Mouse (Mus musculus): ENCODE measurements at regions not wholly inside any gene's neighbourhood (a gene's known extent, or its start where the extent isn't known, plus 50 kb on each side); places are given as distances from the start of the nearest gene placed in this dataset.
A peak's percentile ranks its signal among the peaks of the same experiment; 100 is the strongest.

GRCm38 (mm10) chr17:15981558-15981957 lies 150.7 kb upstream of the Rgmb start:
- no peak for DNase-seq (ENCODE audit: extremely low spot score, low spot score)

- peak; percentile 39 for DNase-seq (ENCODE audit: extremely low spot score, low spot score)
Measured at GRCm38 (mm10) chr17:15977374-15978031, 146.7 kb upstream of the Rgmb start.

GRCm38 (mm10) chr17:15971351-15971685 lies 140.5 kb upstream of the Rgmb start:
- DNase-seq (ENCODE audit: extremely low spot score, low spot score) = no peak

GRCm38 (mm10) chr17:15970481-15971350 lies 139.9 kb upstream of the Rgmb start:
- DNase-seq (ENCODE audit: extremely low spot score, low spot score) = no peak

GRCm38 (mm10) chr17:15968331-15968730 lies 137.5 kb upstream of the Rgmb start:
- no peak for DNase-seq (ENCODE audit: extremely low spot score, low spot score)

- no peak for DNase-seq (ENCODE audit: extremely low spot score, low spot score)
Measured at GRCm38 (mm10) chr17:15955656-15956055, 124.8 kb upstream of the Rgmb start.

GRCm38 (mm10) chr17:15951641-15952040 lies 120.8 kb upstream of the Rgmb start:
- no peak for DNase-seq (ENCODE audit: extremely low spot score, low spot score)

- DNase-seq (ENCODE audit: extremely low spot score, low spot score) = no peak
Measured at GRCm38 (mm10) chr17:15949753-15950152, 118.9 kb upstream of the Rgmb start.

- DNase-seq (ENCODE audit: extremely low spot score, low spot score) = no peak
Measured at GRCm38 (mm10) chr17:15942378-15942777, 111.5 kb upstream of the Rgmb start.

GRCm38 (mm10) chr17:15918609-15919008 lies 87.8 kb upstream of the Rgmb start:
- peak; percentile 22 for DNase-seq (ENCODE audit: extremely low spot score, low spot score)

GRCm38 (mm10) chr17:15898689-15899419 lies 68.0 kb upstream of the Rgmb start:
- DNase-seq (ENCODE audit: extremely low spot score, low spot score) = no peak

- DNase-seq (ENCODE audit: extremely low spot score, low spot score) = peak; percentile 17
Measured at GRCm38 (mm10) chr17:15895968-15896367, 65.1 kb upstream of the Rgmb start.

- DNase-seq (ENCODE audit: extremely low spot score, low spot score) = no peak
Measured at GRCm38 (mm10) chr17:15891896-15892675, 61.2 kb upstream of the Rgmb start.

GRCm38 (mm10) chr17:15890595-15891140 lies 59.8 kb upstream of the Rgmb start:
- no peak for DNase-seq (ENCODE audit: extremely low spot score, low spot score)

GRCm38 (mm10) chr17:15882803-15883202 lies 52.0 kb upstream of the Rgmb start:
- no peak for DNase-seq (ENCODE audit: extremely low spot score, low spot score)

- DNase-seq (ENCODE audit: extremely low spot score, low spot score) = no peak
Measured at GRCm38 (mm10) chr17:15882245-15882644, 51.4 kb upstream of the Rgmb start.

All from neural tube, embryonic 10.5 days (tissue).